9 mouse cellular contexts compared by ENCODE assay signal in the genomic region with DNA sequence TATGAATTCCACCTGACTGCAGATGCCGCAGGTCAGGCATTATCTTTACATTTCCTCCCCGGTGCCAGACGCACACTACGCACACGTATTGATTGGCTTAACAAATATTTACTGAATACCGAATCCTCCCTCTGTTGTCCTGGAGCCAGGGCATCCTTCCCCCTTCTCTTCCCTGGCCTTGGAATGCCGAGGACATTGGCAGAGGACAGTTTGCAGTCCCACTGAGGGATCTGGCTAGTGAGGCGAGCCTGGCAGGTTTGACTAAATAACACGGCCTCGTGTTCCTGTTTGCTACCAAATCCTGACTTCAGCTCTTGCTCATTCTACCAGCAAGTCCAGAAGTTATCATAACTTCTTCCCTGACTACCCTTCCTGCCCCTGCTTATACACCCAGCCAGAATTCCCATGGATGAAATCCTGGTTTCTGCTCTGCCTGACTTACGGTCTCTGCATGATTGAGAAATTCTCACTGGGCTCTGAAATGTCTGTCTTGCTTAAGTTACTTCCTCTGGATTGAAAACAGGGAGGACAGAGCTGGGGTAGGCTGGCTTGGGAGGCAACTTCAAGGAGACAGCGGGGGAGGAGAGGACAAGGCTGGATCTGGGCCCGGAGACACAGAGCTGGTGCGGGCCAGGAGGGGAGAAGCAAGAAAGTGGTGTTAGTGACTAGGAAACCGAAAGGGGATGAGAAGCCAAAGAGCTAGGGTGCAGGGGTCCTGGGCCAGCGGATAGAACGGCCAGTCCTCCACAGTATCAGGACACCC. TPM values are rescaled to one million over a fixed set of nuclear protein-coding genes. Genes with fewer than 3 reads are reported as not detected.
DNase-seq lines count a peak whose midpoint lies in the region; ATAC-seq lines count a peak whose summit lies in the region.
"Had no signal": no experiment of that assay in that cellular context is flagged by ENCODE, and none has a peak within 500 bp of the region (broad histone marks: within the 10 kb centered on the region; RNA-seq: fewer than 3 reads in every experiment).

No protein-coding gene starts in this region.

- peak overlapping the region; percentile 77 for H3K27ac ChIP-seq in intestine, embryonic 15.5 days
- H3K27ac ChIP-seq in lung, embryonic 15.5 days, result peak overlapping the region; percentile 85

- no peak for DNase-seq in frontal cortex, adult 2 months (ENCODE audit: extremely low spot score in 1 of 2, low spot score in 1 of 2)
- DNase-seq in adrenal gland, postnatal 25 days, result peak; percentile 56
- peak; percentile 60 to 79 for DNase-seq in gastrocnemius, postnatal 36 days
- DNase-seq in embryo, embryonic 9.5 days (ENCODE audit: extremely low spot score), result no peak
- no peak for DNase-seq in right cerebral cortex, postnatal 14 days

- intact Hi-C loops in gastrocnemius, postnatal 36 days (cut with DNase I), result no loop called here

- peaks cover 82% of the 10 kb centered on the region for H3K4me1 ChIP-seq in intestine, embryonic 15.5 days (replicated peaks)
- H3K4me1 ChIP-seq in lung, embryonic 15.5 days, result peaks cover 87% of the 10 kb centered on the region

- H3K4me3 ChIP-seq in intestine, embryonic 15.5 days (replicated peaks), result no peak overlapping the region
- no peak overlapping the region for H3K4me3 ChIP-seq in lung, embryonic 15.5 days

- peaks cover 8% of the 10 kb centered on the region; the same call in 1 of the 2 replicates for H3K36me3 ChIP-seq in intestine, embryonic 15.5 days
- H3K36me3 ChIP-seq in lung, embryonic 15.5 days, result peaks cover 15% of the 10 kb centered on the region; the same call in 1 of the 2 replicates

- WGBS in intestine, embryonic 15.5 days, result 30% methylated on average over 17 of the region's 17 CpGs
- 32% methylated on average over 17 of the region's 17 CpGs for WGBS in lung, embryonic 15.5 days

- no peaks in the 10 kb centered on the region for H3K9me3 ChIP-seq in intestine, embryonic 15.5 days
- no peaks in the 10 kb centered on the region for H3K9me3 ChIP-seq in lung, embryonic 15.5 days

- H3K4me2 ChIP-seq in intestine, embryonic 15.5 days (replicated peaks), result peak overlapping the region; percentile 15; the same call in 1 of the 2 replicates
- no peak overlapping the region for H3K4me2 ChIP-seq in lung, embryonic 15.5 days

- H3K27me3 ChIP-seq in intestine, embryonic 15.5 days (replicated peaks), result no peaks in the 10 kb centered on the region
- H3K27me3 ChIP-seq in lung, embryonic 15.5 days, result no peaks in the 10 kb centered on the region
- H3K27me3 ChIP-seq: CH12.LX had no signal

- H3K9ac ChIP-seq in intestine, embryonic 15.5 days, result no peak overlapping the region
- no peak overlapping the region for H3K9ac ChIP-seq in lung, embryonic 15.5 days

- ATAC-seq in frontal cortex, adult (ENCODE audit: low TSS enrichment), result peak; percentile 38; the same call in 1 of the 2 replicates
- no peak for ATAC-seq in intestine, embryonic 15.5 days
- ATAC-seq in lung, embryonic 15.5 days (ENCODE audit: borderline replicate concordance, extremely low read depth, low FRiP score, low TSS enrichment), result peak; percentile 73

RNA-seq across cellular contexts. Expression of a gene that starts 21.0 kb away (rescaled TPM):
- polyA plus RNA-seq in frontal cortex, adult 2 months (2012; rRNA removed), result 279 and 283 TPM in 2 replicates
- total RNA-seq in adrenal gland, postnatal 25 days (2021), result 196 and 254 TPM in 2 replicates
- 10 to 100 TPM; 48.6 to 49.1 TPM for total RNA-seq in gastrocnemius, postnatal 36 days (2021)
- polyA plus RNA-seq in intestine, embryonic 15.5 days (2015; fragmentation: Nextera tagmentation; extraction: Ambion mirVana), result 67.2 and 77.1 TPM in 2 replicates
- polyA plus RNA-seq in lung, embryonic 15.5 days (2015; fragmentation: Nextera tagmentation; extraction: Ambion mirVana), result 72.6 and 73.6 TPM in 2 replicates

RNA-seq across cellular contexts. Expression of a gene that starts 42.8 kb away (rescaled TPM):
- 11.0 and 11.9 TPM in 2 replicates for polyA plus RNA-seq in frontal cortex, adult 2 months (2012; rRNA removed)
- 117 and 121 TPM in 2 replicates for total RNA-seq in adrenal gland, postnatal 25 days (2021)
- 10 to 100 TPM; 15.4 to 15.5 TPM for total RNA-seq in gastrocnemius, postnatal 36 days (2021)
- polyA plus RNA-seq in intestine, embryonic 15.5 days (2015; fragmentation: Nextera tagmentation; extraction: Ambion mirVana), result 37.7 and 39.9 TPM in 2 replicates
- 33.1 and 37.6 TPM in 2 replicates for polyA plus RNA-seq in lung, embryonic 15.5 days (2015; fragmentation: Nextera tagmentation; extraction: Ambion mirVana)

Comparison
In these comparisons a context has a peak if more than half of its experiments do, and no peak if none do; other contexts are left out.
1. DNase-seq: peak in adrenal gland, postnatal 25 days (single experiment) and gastrocnemius, postnatal 36 days (2 of 2); none in frontal cortex, adult 2 months (0 of 2), embryo, embryonic 9.5 days (single experiment) and right cerebral cortex, postnatal 14 days (single experiment).